Mouse (Mus musculus) ES-Bruce4 (cell line): Measurements from ENCODE around the gene Plekhf1. TPM values are rescaled to one million over a fixed set of nuclear protein-coding genes. Genes with fewer than 3 reads are reported as not detected.

Source experiments
- H3K27ac ChIP-seq: 2 replicates; pipeline ENCODE4 v1.5.1; 2012; ENCODE audit warnings: low read length, inconsistent platforms; ENCODE audit not compliant: insufficient read depth
- H3K27me3 ChIP-seq: 2 replicates; pipeline ENCODE4 v1.6.1; 2012; ENCODE audit warnings: mild to moderate bottlenecking, low read length, inconsistent platforms; ENCODE audit not compliant: control insufficient read depth, poor library complexity, insufficient read depth, severe bottlenecking
- H3K36me3 ChIP-seq: 2 replicates; pipeline ENCODE4 v1.6.1; 2012; ENCODE audit warnings: inconsistent platforms, mild to moderate bottlenecking, low read length, moderate library complexity; ENCODE audit not compliant: control insufficient read depth, poor library complexity, insufficient read depth, severe bottlenecking
- H3K4me1 ChIP-seq: one replicate; pipeline ENCODE4 v1.8.1; 2011; ENCODE audit warnings: low read length; ENCODE audit not compliant: control insufficient read depth, insufficient read depth
- H3K4me3 ChIP-seq: 2 replicates; pipeline ENCODE4 v1.5.1; 2011; ENCODE audit warnings: low read depth, mild to moderate bottlenecking, low read length
- H3K9ac ChIP-seq: 2 replicates; pipeline ENCODE4 v1.6.1; 2012; ENCODE audit warnings: low read depth, mild to moderate bottlenecking, inconsistent platforms; ENCODE audit not compliant: poor library complexity, severe bottlenecking
- H3K9me3 ChIP-seq: replicated peaks from 2 replicates; pipeline ENCODE4 v1.6.1; 2012; ENCODE audit warnings: mild to moderate bottlenecking, low read length, inconsistent platforms; ENCODE audit not compliant: control insufficient read depth, poor library complexity, insufficient read depth, severe bottlenecking
- CTCF ChIP-seq: IDR thresholded peaks from one replicate; pipeline ENCODE4 v1.8.1; 2011; ENCODE audit warnings: low read depth, low read length
- EP300 ChIP-seq: IDR thresholded peaks from 2 replicates; pipeline ENCODE4 v1.6.1; 2011; ENCODE audit warnings: low read depth, low read length; ENCODE audit not compliant: insufficient read depth
- POLR2A ChIP-seq: IDR thresholded peaks from one replicate; pipeline ENCODE4 v1.8.1; 2011; ENCODE audit warnings: low read length; ENCODE audit not compliant: insufficient read depth
- polyA plus RNA-seq: library from polyadenylated mRNA; stranded (reverse); fragments of >200 nt; gene quantifications from 2 replicates; pipeline ENCODE4 v1.2.4, GENCODE M21; 2011; ENCODE audit warnings: low read depth; ENCODE audit not compliant: missing spikeins, insufficient read depth, insufficient read length

Gene Plekhf1
- polyA plus RNA-seq, 1 experiment: 1.5 TPM

- H3K27me3 ChIP-seq: no peaks in the 10 kb centered on the region
- no peak overlapping the region for H3K4me3 ChIP-seq
- TF ChIP-seq EP300 (no peak), POLR2A (no peak)
- no peaks in the 10 kb centered on the region for H3K4me1 ChIP-seq
- H3K36me3 ChIP-seq: no peaks in the 10 kb centered on the region
- H3K9ac ChIP-seq: no peak overlapping the region
- no peaks in the 10 kb centered on the region for H3K9me3 ChIP-seq
- no peak overlapping the region for H3K27ac ChIP-seq
These were observed 47.9 kb downstream of the Plekhf1 start for GRCm38 (mm10) chr7:38179896-38180295.

- no peaks in the 10 kb centered on the region for H3K4me1 ChIP-seq
- no peak overlapping the region for H3K9ac ChIP-seq
- H3K27me3 ChIP-seq: no peaks in the 10 kb centered on the region
- H3K36me3 ChIP-seq: no peaks in the 10 kb centered on the region
- TF ChIP-seq EP300 (no peak), CTCF (no peak), POLR2A (no peak)
- no peak overlapping the region for H3K4me3 ChIP-seq
- H3K27ac ChIP-seq: no peak overlapping the region
- H3K9me3 ChIP-seq: no peaks in the 10 kb centered on the region
These were observed 51.8 kb downstream of the Plekhf1 start for GRCm38 (mm10) chr7:38176056-38176455.

- H3K4me1 ChIP-seq: no peaks in the 10 kb centered on the region
- TF ChIP-seq POLR2A: no peak
- no peak for TF ChIP-seq EP300
- TF ChIP-seq CTCF: no peak
- peak overlapping the region; percentile 29 for H3K9ac ChIP-seq
- H3K9me3 ChIP-seq: no peaks in the 10 kb centered on the region
- peak overlapping the region; percentile 26 for H3K4me3 ChIP-seq
- H3K36me3 ChIP-seq: no peaks in the 10 kb centered on the region
- H3K27me3 ChIP-seq: no peaks in the 10 kb centered on the region
- no peak overlapping the region for H3K27ac ChIP-seq
These were observed 53.3 kb downstream of the Plekhf1 start for GRCm38 (mm10) chr7:38174321-38175148.

- H3K36me3 ChIP-seq: no peaks in the 10 kb centered on the region
- H3K9ac ChIP-seq: peak overlapping the region; percentile 29
- H3K4me1 ChIP-seq: no peaks in the 10 kb centered on the region
- peak overlapping the region; percentile 26 for H3K4me3 ChIP-seq
- H3K27ac ChIP-seq: no peak overlapping the region
- TF ChIP-seq POLR2A (no peak), CTCF (no peak), EP300 (no peak)
- H3K27me3 ChIP-seq: no peaks in the 10 kb centered on the region
- H3K9me3 ChIP-seq: no peaks in the 10 kb centered on the region
These were observed 53.9 kb downstream of the Plekhf1 start for GRCm38 (mm10) chr7:38173871-38174270.

GRCm38 (mm10) chr7:38167724-38168141, 60.1 kb downstream of the Plekhf1 start:
- Histone ChIP-seq H3K27me3 (no peaks in the 10 kb centered on the region), H3K36me3 (no peaks in the 10 kb centered on the region), H3K4me3 (no peak overlapping the region), H3K9me3 (no peaks in the 10 kb centered on the region), H3K4me1 (no peaks in the 10 kb centered on the region), H3K9ac (no peak overlapping the region), H3K27ac (no peak overlapping the region)
- TF ChIP-seq CTCF (peak; percentile 5), POLR2A (no peak)

Other genes starting within 250 kb of the Plekhf1 start
- gene Uri1, start 204.5 kb downstream of the Plekhf1 start, polyA plus RNA-seq: 182 and 205 TPM in 2 replicates
- gene Ccne1, start 120.5 kb downstream of the Plekhf1 start, polyA plus RNA-seq: 94.4 and 105 TPM in 2 replicates
- 5.3 and 7.0 TPM in 2 replicates for gene 1600014C10Rik, start 44.8 kb downstream of the Plekhf1 start, polyA plus RNA-seq
- 44.6 and 52.4 TPM in 2 replicates for gene Pop4, start 43.4 kb upstream of the Plekhf1 start, polyA plus RNA-seq